Mouse (Mus musculus) CH12.LX (cell line): Measurements from ENCODE around the gene Bcl2l14.

ENCODE experiments used
- BHLHE40 ChIP-seq: IDR thresholded peaks from 2 replicates; pipeline ENCODE4 v1.6.1; 2011; ENCODE audit warnings: mild to moderate bottlenecking, low read depth, low read length, improper control_type of control experiment
- CHD2 ChIP-seq: IDR thresholded peaks from 2 replicates; pipeline ENCODE4 v1.6.1; 2011; ENCODE audit warnings: low read length, improper control_type of control experiment
- CTCF ChIP-seq, 2 experiments: IDR thresholded peaks in 1 of 2; conservative IDR thresholded peaks in 1 of 2; 2 replicates each; pipeline ENCODE4 v1.5.1; 2011 to 2012; ENCODE audit warnings: low read depth in 2 of 2, low read length in 2 of 2, improper control_type of control experiment in 1 of 2, inconsistent platforms in 1 of 2, mild to moderate bottlenecking in 1 of 2, moderate library complexity in 1 of 2
- EP300 ChIP-seq: IDR thresholded peaks from 2 replicates; pipeline ENCODE4 v1.6.1; 2011; ENCODE audit warnings: low read length, improper control_type of control experiment
- NELFE ChIP-seq: IDR thresholded peaks from 2 replicates; pipeline ENCODE4 v1.6.1; 2011; ENCODE audit warnings: low read depth, low read length, improper control_type of control experiment
- USF1 ChIP-seq: IDR thresholded peaks from 2 replicates; pipeline ENCODE4 v1.6.1; 2014; ENCODE audit warnings: low read depth, mild to moderate bottlenecking, inconsistent platforms, low read length, improper control_type of control experiment
- USF2 ChIP-seq: conservative IDR thresholded peaks from 2 replicates; pipeline ENCODE4 v1.6.1; 2011; ENCODE audit warnings: low read depth, low read length, improper control_type of control experiment

GRCm38 (mm10) chr6:134367366-134368281 lies 28.5 kb upstream of the Bcl2l14 start:
- no peak for TF ChIP-seq CHD2
- no peak for TF ChIP-seq BHLHE40
- TF ChIP-seq NELFE: no peak
- no peak for TF ChIP-seq CTCF (conservative IDR thresholded peaks at IDR 0.05 in 1 of 2, IDR thresholded peaks at IDR 0.05 in 1 of 2; ENCODE audit: low read depth in 2 of 2, low read length in 2 of 2)
- TF ChIP-seq EP300: no peak
- no peak for TF ChIP-seq USF2
- TF ChIP-seq USF1: no peak
